Mouse (Mus musculus) kidney, adult 2 months (tissue): ENCODE measurements at regions not wholly inside any gene's neighbourhood (a gene's known extent, or its start where the extent isn't known, plus 50 kb on each side); places are given as distances from the start of the nearest gene placed in this dataset.
A peak's percentile ranks its signal among the peaks of the same experiment; 100 is the strongest.

Experiments
- DNase-seq: peaks from one replicate; pipeline ENCODE4 v3.0.0; 2021
- H3K27ac ChIP-seq: fragments of 200-500 bp; 2 replicates; pipeline ENCODE4 v1.5.1; 2012; ENCODE audit warnings: low read depth, low read length, control low read depth, inconsistent platforms; ENCODE audit not compliant: insufficient read depth
- H3K27me3 ChIP-seq: fragments of 200-500 bp; replicated peaks from 2 replicates; pipeline ENCODE4 v1.6.1; 2012; ENCODE audit warnings: mild to moderate bottlenecking, moderate library complexity, low read length, inconsistent platforms; ENCODE audit not compliant: control insufficient read depth, insufficient read depth
- H3K36me3 ChIP-seq: fragments of 200-500 bp; 2 replicates; pipeline ENCODE4 v1.6.1; 2012; ENCODE audit warnings: mild to moderate bottlenecking, moderate library complexity, low read length, inconsistent platforms; ENCODE audit not compliant: control insufficient read depth, insufficient read depth
- H3K4me1 ChIP-seq: fragments of 200-500 bp; 2 replicates; pipeline ENCODE4 v1.6.1; 2011; ENCODE audit warnings: low read length; ENCODE audit not compliant: control insufficient read depth, insufficient read depth
- H3K4me3 ChIP-seq: fragments of 200-500 bp; 2 replicates; pipeline ENCODE4 v1.5.1; 2011; ENCODE audit warnings: mild to moderate bottlenecking, low read depth, low read length, control low read depth; ENCODE audit not compliant: insufficient read depth
- CTCF ChIP-seq: fragments of 200-500 bp; conservative IDR thresholded peaks from 2 replicates; pipeline ENCODE4 v1.5.1; 2011; ENCODE audit warnings: low read depth, mild to moderate bottlenecking, control low read depth, low read length, moderate library complexity, mixed read lengths; ENCODE audit not compliant: insufficient read depth, insufficient read length
- POLR2A ChIP-seq: fragments of 200-500 bp; IDR thresholded peaks from one replicate; pipeline ENCODE4 v1.6.1; 2011; ENCODE audit warnings: low read depth, low read length, control low read depth
- WGBS: fragments of 180-500 bp; shearing (Covaris S2); methylation state at CpG from one replicate; pipeline ENCODE4 v1.1.7; 2018; 5-methylcytosine and 5-hydroxymethylcytosine counted together

DNA sequence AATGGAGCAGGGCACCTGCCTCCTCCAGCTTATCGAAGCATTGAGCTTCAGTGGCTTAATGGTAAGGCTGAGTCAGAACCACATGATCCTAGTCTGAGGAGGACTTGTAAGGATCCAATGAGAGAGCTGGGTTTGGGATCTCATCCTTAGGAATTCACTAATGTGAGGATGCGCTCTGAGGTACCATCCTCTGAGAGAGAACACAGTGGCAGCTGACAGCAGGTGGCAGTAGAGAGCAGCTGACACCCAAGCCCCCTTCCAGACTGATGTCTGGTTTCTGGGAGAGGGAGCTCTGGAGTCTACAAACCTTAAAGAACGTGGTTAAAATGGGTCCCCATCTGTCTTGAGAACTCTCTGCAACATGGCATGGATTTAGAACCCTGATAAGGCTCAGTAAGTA lies 137.8 kb downstream of the B3glct start:
- no peak overlapping the region for H3K27ac ChIP-seq
- WGBS = 35% methylated on average over 3 of the region's 3 CpGs

GRCm38 (mm10) chr5:149818812-149819211 lies 140.8 kb downstream of the B3glct start:
- WGBS = 46% methylated on average over 6 of the region's 6 CpGs
- no peak overlapping the region for H3K4me3 ChIP-seq
- no peak for DNase-seq
- no peaks in the 10 kb centered on the region for H3K36me3 ChIP-seq
- H3K27ac ChIP-seq = no peak overlapping the region
- no peak for TF ChIP-seq POLR2A
- no peak for TF ChIP-seq CTCF
- H3K27me3 ChIP-seq = no peaks in the 10 kb centered on the region
- no peaks in the 10 kb centered on the region for H3K4me1 ChIP-seq

More for the DNA sequence above, 137.8 kb downstream of the B3glct start:
- H3K4me3 ChIP-seq = no peak overlapping the region
- H3K4me1 ChIP-seq = no peaks in the 10 kb centered on the region
- DNase-seq = peak; percentile 20
- no peaks in the 10 kb centered on the region for H3K27me3 ChIP-seq
- no peaks in the 10 kb centered on the region for H3K36me3 ChIP-seq
- TF ChIP-seq POLR2A (no peak), CTCF (peak; percentile 73)

- 43% methylated on average over 9 of the region's 9 CpGs for WGBS
- H3K27ac ChIP-seq = no peak overlapping the region
- TF ChIP-seq POLR2A (no peak), CTCF (no peak)
- no peaks in the 10 kb centered on the region for H3K27me3 ChIP-seq
- no peak for DNase-seq
- no peaks in the 10 kb centered on the region for H3K4me1 ChIP-seq
- no peak overlapping the region for H3K4me3 ChIP-seq
- no peaks in the 10 kb centered on the region for H3K36me3 ChIP-seq
Observed at GRCm38 (mm10) chr5:149823821-149824220, 145.8 kb downstream of the B3glct start.

GRCm38 (mm10) chr5:149827599-149827998 lies 149.6 kb downstream of the B3glct start:
- no peak for TF ChIP-seq POLR2A
- TF ChIP-seq CTCF = no peak
- Histone ChIP-seq H3K4me3 (no peak overlapping the region), H3K4me1 (no peaks in the 10 kb centered on the region), H3K27ac (no peak overlapping the region), H3K36me3 (no peaks in the 10 kb centered on the region), H3K27me3 (no peaks in the 10 kb centered on the region)
- DNase-seq = no peak
- WGBS = 49% methylated on average over 3 of the region's 3 CpGs

DNA sequence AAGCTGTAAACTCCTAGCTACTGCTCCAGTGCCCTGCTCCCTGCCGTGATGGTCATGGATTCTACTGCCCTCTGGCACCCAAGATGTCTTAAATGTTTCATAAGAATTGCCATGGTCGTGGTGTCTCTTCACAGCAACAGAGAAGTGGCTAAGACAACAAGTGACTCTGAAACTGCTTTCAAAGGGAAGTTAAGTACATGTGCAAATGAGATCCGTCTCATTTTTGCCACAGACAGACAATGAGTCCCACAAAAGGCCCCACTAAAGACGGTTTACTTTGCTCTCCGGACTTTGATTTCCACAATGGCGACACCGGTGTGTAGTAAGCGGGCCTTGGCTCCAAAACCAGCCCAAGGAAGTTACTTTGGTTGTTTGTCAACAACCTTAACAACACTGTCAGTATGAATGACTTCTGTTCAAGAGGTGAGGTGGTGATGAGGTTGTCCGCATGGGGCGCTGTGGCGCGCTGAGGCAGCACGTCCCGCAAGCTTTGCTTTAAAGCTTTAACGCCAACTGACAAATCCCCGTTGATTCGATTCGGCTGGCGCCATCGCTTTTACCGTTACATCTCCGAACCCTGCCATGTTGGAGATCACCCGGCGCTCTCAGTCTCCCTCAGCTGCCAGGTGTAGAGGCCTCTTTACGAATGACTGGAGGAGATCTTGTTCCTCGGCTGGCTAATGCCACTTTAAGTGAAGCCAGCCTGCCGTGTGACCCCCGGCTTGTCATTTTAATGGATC lies 153.3 kb downstream of the B3glct start:
- WGBS = 5% methylated on average over 28 of the region's 28 CpGs
- no peak overlapping the region for H3K27ac ChIP-seq
- peak; percentile 69 for DNase-seq

GRCm38 (mm10) chr5:149837379-149837778 lies 159.3 kb downstream of the B3glct start:
- no peak for DNase-seq
- TF ChIP-seq POLR2A (no peak), CTCF (no peak)

More for the DNA sequence above, 153.3 kb downstream of the B3glct start:
- Histone ChIP-seq H3K36me3 (no peaks in the 10 kb centered on the region), H3K27me3 (no peaks in the 10 kb centered on the region), H3K4me3 (peak overlapping the region; percentile 36; the same call in 1 of the 2 replicates), H3K4me1 (no peaks in the 10 kb centered on the region)
- no peak for TF ChIP-seq POLR2A
- TF ChIP-seq CTCF = peak; percentile 88

GRCm38 (mm10) chr5:149842491-149842890 lies 164.5 kb downstream of the B3glct start:
- WGBS = 70% methylated on average over 6 of the region's 6 CpGs
- H3K27ac ChIP-seq = no peak overlapping the region
- TF ChIP-seq POLR2A (no peak), CTCF (no peak)

More at GRCm38 (mm10) chr5:149837379-149837778, 159.3 kb downstream of the B3glct start:
- H3K27ac ChIP-seq = no peak overlapping the region
- H3K4me1 ChIP-seq = no peaks in the 10 kb centered on the region
- H3K36me3 ChIP-seq = no peaks in the 10 kb centered on the region
- no peak overlapping the region for H3K4me3 ChIP-seq
- 63% methylated on average over 2 of the region's 2 CpGs for WGBS
- no peaks in the 10 kb centered on the region for H3K27me3 ChIP-seq

More at GRCm38 (mm10) chr5:149842491-149842890, 164.5 kb downstream of the B3glct start:
- H3K36me3 ChIP-seq = no peaks in the 10 kb centered on the region
- H3K4me3 ChIP-seq = no peak overlapping the region
- no peaks in the 10 kb centered on the region for H3K27me3 ChIP-seq
- no peak for DNase-seq
- H3K4me1 ChIP-seq = no peaks in the 10 kb centered on the region
